Mouse (Mus musculus) bone marrow macrophage, adult 2 months (primary cell): ENCODE data around the gene Sstr4. TPM values are rescaled to one million over a fixed set of nuclear protein-coding genes. Genes with fewer than 3 reads are reported as not detected.

Experiments used
- H3K27ac ChIP-seq: 2 replicates; pipeline ENCODE4 v1.5.1; 2012; ENCODE audit warnings: low read depth, low read length; ENCODE audit not compliant: insufficient read depth
- H3K4me1 ChIP-seq: 2 replicates; pipeline ENCODE4 v1.6.1; 2012; ENCODE audit warnings: low read length; ENCODE audit not compliant: control insufficient read depth, insufficient read depth
- H3K4me3 ChIP-seq: 2 replicates; pipeline ENCODE4 v1.5.1; 2012; ENCODE audit warnings: mild to moderate bottlenecking, low read length, moderate library complexity; ENCODE audit not compliant: insufficient read depth
- CTCF ChIP-seq: IDR thresholded peaks from 2 replicates; pipeline ENCODE4 v1.5.1; 2012; ENCODE audit warnings: low read depth, mild to moderate bottlenecking, low read length, moderate library complexity
- POLR2A ChIP-seq: IDR thresholded peaks from 2 replicates; pipeline ENCODE4 v1.6.1; 2012; ENCODE audit warnings: mild to moderate bottlenecking, low read depth, low read length, borderline replicate concordance
- polyA plus RNA-seq: library from polyadenylated mRNA; stranded (reverse); fragments of >200 nt; gene quantifications from 2 replicates; pipeline ENCODE4 v1.2.4, GENCODE M21; 2012; ENCODE audit not compliant: missing spikeins, insufficient read depth, insufficient read length

Sstr4 gene
- polyA plus RNA-seq, 1 experiment: not detected

DNA sequence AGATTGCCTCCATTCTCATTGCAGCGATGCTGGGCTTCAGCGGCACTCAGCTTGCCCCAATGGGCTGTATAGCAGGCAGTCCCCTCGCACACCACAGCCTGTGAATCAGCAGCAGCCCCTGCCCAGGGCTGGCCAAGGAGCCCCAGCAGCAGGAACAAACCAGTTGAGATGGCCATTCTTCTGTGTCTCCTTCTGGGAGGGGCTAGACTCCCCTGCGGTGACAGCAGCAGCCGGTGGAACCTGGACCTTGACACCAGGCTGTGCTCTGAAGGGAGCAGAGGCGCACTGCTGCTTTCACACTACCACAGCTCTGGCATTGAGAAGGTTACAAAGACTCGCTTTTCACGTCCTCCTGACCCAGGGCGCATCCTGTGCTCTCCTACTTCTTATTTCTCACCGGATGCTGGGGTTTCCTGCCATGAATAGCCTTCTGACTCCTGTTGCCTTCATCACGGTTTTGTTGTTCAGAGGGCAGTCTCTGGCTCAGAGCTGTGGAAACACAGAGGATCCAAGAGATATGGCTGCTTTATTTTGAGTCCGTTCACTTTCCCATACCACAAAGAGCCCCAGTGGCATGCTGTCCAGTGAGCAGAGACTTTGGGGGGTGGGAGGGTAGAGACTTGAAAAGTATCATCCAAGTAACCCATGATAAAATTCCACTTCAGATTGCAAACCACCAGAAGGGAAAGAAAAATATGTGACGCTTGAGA, 48.3 kb downstream of the Sstr4 start, which contains the start of gene Cd93:
TSS of gene Cd93 (minus strand) at position 315 of the 710 bp plus-strand sequence.
- TF ChIP-seq CTCF (no peak), POLR2A (no peak)
- peaks cover 37% of the 10 kb centered on the region for H3K4me1 ChIP-seq
- H3K27ac ChIP-seq: peak within 1 kb of the TSS; percentile 92
- peak within 1 kb of the TSS; percentile 86 for H3K4me3 ChIP-seq

DNA sequence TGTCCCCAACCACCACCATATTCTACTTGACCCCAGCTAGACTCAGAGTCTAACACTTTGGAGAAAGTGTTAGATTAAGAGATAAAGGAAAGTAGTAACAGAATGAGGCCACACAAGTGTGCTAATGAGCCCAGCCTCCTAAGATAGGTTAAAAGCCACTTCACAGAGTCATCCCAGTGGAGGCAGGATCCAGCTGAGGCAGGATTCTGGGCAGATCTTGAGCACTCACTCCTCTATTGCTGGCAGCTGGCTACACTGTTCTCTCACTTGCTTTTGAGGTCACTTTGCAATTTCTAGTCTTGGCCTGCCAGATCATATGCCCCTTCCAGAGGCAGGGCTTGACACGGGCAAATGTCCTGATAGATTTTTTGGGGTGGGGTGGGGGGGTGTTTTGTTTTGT, 49.3 kb downstream of the Sstr4 start:
- TF ChIP-seq POLR2A (no peak), CTCF (no peak)
- Histone ChIP-seq H3K27ac (peak overlapping the region; percentile 50), H3K4me1 (peaks cover 32% of the 10 kb centered on the region), H3K4me3 (no peak overlapping the region)

DNA sequence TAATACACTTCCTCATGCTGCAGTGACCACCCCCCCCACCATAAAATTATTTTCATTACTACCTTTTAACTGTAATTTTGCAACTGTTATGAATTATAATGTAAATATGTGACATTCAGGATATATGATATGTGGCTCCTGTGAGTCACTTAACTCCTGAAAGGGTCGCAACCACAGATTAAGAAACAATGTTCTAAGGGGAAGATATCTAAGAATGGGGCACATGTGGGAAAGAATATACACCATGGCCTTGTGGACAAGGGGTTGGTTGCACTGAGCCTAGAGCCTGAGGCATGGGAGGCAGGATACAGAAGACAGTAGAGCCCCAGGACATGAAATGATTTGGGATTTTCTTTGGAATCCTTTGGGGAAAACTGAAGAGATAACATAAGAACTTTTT, 50.5 kb downstream of the Sstr4 start:
- H3K27ac ChIP-seq: no peak overlapping the region
- no peak overlapping the region for H3K4me3 ChIP-seq
- TF ChIP-seq CTCF (no peak), POLR2A (no peak)
- H3K4me1 ChIP-seq: peaks cover 35% of the 10 kb centered on the region

Other genes starting within 250 kb of the Sstr4 start
- 8.2 and 8.3 TPM in 2 replicates for gene Thbd, start 12.8 kb downstream of the Sstr4 start, polyA plus RNA-seq
- gene Cd93, start 48.2 kb downstream of the Sstr4 start, polyA plus RNA-seq: 338 and 370 TPM in 2 replicates